Mouse (Mus musculus): ENCODE results near the gene Rps6ka5. TPM values are rescaled to one million over a fixed set of nuclear protein-coding genes. Genes with fewer than 3 reads are reported as not detected.

The Rps6ka5 gene
- total and polyA plus RNA-seq, 2 experiments from 2014 or later: 6.2 to 10.5 TPM

DNA sequence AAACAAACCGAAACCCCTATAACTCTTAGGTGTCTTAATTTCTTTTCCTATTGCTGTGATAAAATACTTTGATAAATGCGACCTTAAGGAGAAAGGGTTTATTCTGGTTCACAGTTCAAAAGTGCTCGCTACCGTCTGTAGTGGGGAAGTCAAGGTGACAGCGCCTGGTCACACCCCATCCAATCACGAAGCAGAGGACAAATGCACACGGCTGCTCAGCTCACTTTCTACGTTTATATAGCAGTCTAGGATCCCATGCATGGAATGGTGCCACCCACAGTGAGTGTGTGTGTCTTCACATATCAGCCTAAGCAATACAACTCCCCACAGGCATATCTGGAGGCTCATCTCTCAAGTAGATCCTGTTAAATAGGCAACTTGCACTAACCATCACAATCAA, 88.9 kb downstream of the Rps6ka5 start:
- Histone ChIP-seq H3K4me1 (ENCODE audit: insufficient read depth, low read length) (no peaks in the 10 kb centered on the region), H3K27ac (no peak overlapping the region), H3K9me3 (ENCODE audit: low read length) (no peaks in the 10 kb centered on the region), H3K36me3 (ENCODE audit: insufficient read depth, low read length) (no peaks in the 10 kb centered on the region), H3K27me3 (ENCODE audit: insufficient read depth, low read length) (no peaks in the 10 kb centered on the region), H3K4me3 (ENCODE audit: low read length) (no peak overlapping the region), H3K9ac (replicated peaks; ENCODE audit: low read length) (no peak overlapping the region), H3K4me2 (ENCODE audit: low read depth, low read length) (no peak overlapping the region)
- no peak for TF ChIP-seq CTCF (IDR thresholded peaks at IDR 0.05; ENCODE audit: low read depth)
- DNase-seq (ENCODE audit: low spot score) (no peak), ATAC-seq (no peak)
- 92% methylated on average over 8 of the region's 8 CpGs for WGBS

DNA sequence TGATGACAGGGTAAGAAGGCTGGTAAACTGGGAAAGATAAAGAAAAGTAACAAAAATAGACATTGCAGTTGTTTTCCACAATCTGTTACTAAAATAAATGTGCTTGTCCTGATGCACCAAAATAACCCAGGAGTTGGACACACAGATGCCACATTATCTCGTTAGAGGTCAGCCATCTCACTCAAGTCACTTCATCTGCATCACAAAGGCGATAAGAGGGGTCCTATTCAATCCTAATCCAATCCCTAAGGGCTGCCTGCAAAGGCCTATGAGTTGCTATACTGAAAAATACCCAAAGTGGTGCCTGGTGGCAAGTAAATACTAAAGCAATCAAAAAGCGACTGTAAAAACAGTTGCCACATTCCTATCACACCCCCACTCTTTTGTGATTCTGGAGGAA, 90.0 kb downstream of the Rps6ka5 start:
- Histone ChIP-seq H3K4me1 (ENCODE audit: insufficient read depth, low read length) (no peaks in the 10 kb centered on the region), H3K9me3 (ENCODE audit: low read length) (no peaks in the 10 kb centered on the region), H3K27ac (no peak overlapping the region), H3K27me3 (ENCODE audit: insufficient read depth, low read length) (no peaks in the 10 kb centered on the region), H3K9ac (replicated peaks; ENCODE audit: low read length) (no peak overlapping the region), H3K4me2 (ENCODE audit: low read depth, low read length) (no peak overlapping the region), H3K4me3 (ENCODE audit: low read length) (no peak overlapping the region), H3K36me3 (ENCODE audit: insufficient read depth, low read length) (no peaks in the 10 kb centered on the region)
- WGBS: 41% methylated on average over 3 of the region's 3 CpGs
- no peak for DNase-seq (ENCODE audit: low spot score)
- TF ChIP-seq CTCF (IDR thresholded peaks at IDR 0.05; ENCODE audit: low read depth): no peak
- no peak for ATAC-seq

DNA sequence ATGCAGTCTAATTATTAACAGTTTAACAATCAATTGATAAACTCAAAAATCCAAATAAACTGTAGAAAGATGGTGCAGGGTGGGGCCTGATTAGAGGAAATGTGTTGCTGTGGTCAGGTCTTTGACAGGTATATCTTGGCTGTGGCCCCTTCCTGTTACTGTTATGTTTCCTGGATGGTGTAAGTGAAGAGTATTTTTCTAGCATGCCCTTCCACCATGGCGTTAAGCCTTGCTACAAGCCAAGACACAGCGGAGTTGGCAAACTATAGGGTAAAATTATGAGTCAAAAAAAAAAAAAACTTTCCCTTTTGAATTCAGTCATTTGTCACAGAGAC, 90.5 kb downstream of the Rps6ka5 start:
- WGBS: 87% methylated on average over 2 of the region's 2 CpGs
- no peak overlapping the region for H3K27ac ChIP-seq
- H3K9ac ChIP-seq (replicated peaks; ENCODE audit: low read length): no peak overlapping the region
- H3K4me2 ChIP-seq (ENCODE audit: low read depth, low read length): no peak overlapping the region
- no peaks in the 10 kb centered on the region for H3K4me1 ChIP-seq (ENCODE audit: insufficient read depth, low read length)
- no peak for TF ChIP-seq CTCF (IDR thresholded peaks at IDR 0.05; ENCODE audit: low read depth)
- no peaks in the 10 kb centered on the region for H3K27me3 ChIP-seq (ENCODE audit: insufficient read depth, low read length)
- ATAC-seq: no peak
- H3K36me3 ChIP-seq (ENCODE audit: insufficient read depth, low read length): no peaks in the 10 kb centered on the region
- no peak overlapping the region for H3K4me3 ChIP-seq (ENCODE audit: low read length)
- no peak for DNase-seq (ENCODE audit: low spot score)
- no peaks in the 10 kb centered on the region for H3K9me3 ChIP-seq (ENCODE audit: low read length)

DNA sequence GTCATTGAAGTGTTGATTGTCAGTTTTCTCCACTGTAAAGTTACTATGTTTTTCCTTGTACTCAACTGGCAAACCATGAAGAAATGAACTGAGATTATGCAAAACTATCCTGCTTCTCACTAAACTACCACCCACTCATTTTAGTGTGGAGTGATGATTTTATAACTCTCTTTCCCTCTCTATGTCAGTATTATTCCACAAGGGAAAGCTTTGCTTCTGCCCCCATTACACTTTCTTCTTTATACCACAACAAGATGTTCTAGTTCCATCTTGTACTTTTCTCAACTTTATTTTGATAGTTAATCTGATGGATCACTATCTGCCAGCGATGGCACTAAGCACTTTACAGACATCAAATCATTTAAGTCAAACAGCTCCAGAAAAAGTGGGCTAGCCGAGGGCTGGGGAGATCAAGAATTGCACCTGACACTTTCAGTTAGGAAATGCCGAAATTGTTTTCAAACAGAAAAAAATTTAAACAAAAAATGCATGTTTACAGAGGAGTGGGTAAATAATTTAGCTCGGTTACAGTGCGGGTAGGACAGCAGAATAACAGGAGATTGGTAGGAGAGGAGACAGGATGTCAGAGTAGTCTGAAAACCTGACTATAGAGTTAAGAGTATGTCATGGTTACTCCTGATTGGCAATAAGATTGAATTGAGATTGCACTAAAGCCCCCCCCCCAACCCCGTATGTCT, 91.0 kb downstream of the Rps6ka5 start:
- no peak for DNase-seq (ENCODE audit: low spot score)
- no peaks in the 10 kb centered on the region for H3K27me3 ChIP-seq (ENCODE audit: insufficient read depth, low read length)
- no peak for ATAC-seq
- TF ChIP-seq CTCF (IDR thresholded peaks at IDR 0.05; ENCODE audit: low read depth): no peak
- no peaks in the 10 kb centered on the region for H3K9me3 ChIP-seq (ENCODE audit: low read length)
- H3K4me1 ChIP-seq (ENCODE audit: insufficient read depth, low read length): no peaks in the 10 kb centered on the region
- no peak overlapping the region for H3K4me2 ChIP-seq (ENCODE audit: low read depth, low read length)
- no peak overlapping the region for H3K9ac ChIP-seq (replicated peaks; ENCODE audit: low read length)
- no peaks in the 10 kb centered on the region for H3K36me3 ChIP-seq (ENCODE audit: insufficient read depth, low read length)
- H3K4me3 ChIP-seq (ENCODE audit: low read length): no peak overlapping the region
- WGBS: 89% methylated on average over 6 of the region's 6 CpGs
- no peak overlapping the region for H3K27ac ChIP-seq

DNA sequence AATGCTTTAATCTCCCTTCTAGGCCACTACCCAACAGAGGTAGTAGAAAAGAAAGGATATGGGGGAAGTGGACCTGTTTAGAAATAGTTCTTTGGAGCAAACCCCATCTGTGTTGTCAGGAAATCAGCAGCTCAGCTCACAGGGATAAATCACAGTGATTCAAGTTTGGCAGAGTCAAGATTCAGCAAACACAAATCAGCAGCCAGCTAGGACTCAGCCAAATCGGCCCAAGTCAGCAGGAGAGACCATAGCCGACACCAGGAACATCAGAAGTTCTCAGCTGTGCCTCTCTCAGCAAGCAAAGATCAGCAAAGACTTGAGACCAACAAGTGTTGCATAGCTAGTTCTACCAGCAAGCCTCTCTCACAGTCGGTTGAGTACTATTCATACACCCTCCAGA, 93.6 kb downstream of the Rps6ka5 start:
- WGBS: 83% methylated on average over 3 of the region's 3 CpGs
- Histone ChIP-seq H3K27me3 (ENCODE audit: insufficient read depth, low read length) (no peaks in the 10 kb centered on the region), H3K4me1 (ENCODE audit: insufficient read depth, low read length) (no peaks in the 10 kb centered on the region), H3K9ac (replicated peaks; ENCODE audit: low read length) (no peak overlapping the region), H3K4me2 (ENCODE audit: low read depth, low read length) (no peak overlapping the region), H3K27ac (no peak overlapping the region), H3K4me3 (ENCODE audit: low read length) (no peak overlapping the region), H3K9me3 (ENCODE audit: low read length) (no peaks in the 10 kb centered on the region), H3K36me3 (ENCODE audit: insufficient read depth, low read length) (no peaks in the 10 kb centered on the region)
- DNase-seq (ENCODE audit: low spot score) (no peak), ATAC-seq (no peak)
- TF ChIP-seq CTCF (IDR thresholded peaks at IDR 0.05; ENCODE audit: low read depth): no peak

DNA sequence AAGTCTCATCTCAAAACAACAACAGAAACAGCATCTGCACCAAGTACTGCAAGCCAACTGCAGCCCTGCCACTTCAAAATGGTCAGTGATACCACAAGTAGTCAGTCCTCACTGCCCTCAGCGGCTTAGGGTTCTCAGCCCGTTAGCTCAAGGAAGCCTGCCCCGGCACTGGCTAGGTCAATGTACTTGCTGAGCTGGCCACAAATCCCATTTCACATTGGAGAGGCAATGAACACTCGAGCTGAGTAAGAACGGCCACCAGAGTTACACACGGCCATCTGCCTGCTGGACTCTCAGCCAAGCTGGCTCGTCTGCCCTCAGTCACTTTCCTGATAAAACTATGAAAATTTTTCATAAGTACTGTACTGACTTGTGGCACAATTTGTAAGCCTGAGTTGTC, 95.5 kb downstream of the Rps6ka5 start:
- WGBS: 74% methylated on average over 7 of the region's 7 CpGs
- no peak overlapping the region for H3K9ac ChIP-seq (replicated peaks; ENCODE audit: low read length)
- H3K27ac ChIP-seq: no peak overlapping the region
- DNase-seq (ENCODE audit: low spot score) (no peak), ATAC-seq (no peak)
- H3K4me3 ChIP-seq (ENCODE audit: low read length): no peak overlapping the region
- no peaks in the 10 kb centered on the region for H3K36me3 ChIP-seq (ENCODE audit: insufficient read depth, low read length)
- H3K4me1 ChIP-seq (ENCODE audit: insufficient read depth, low read length): no peaks in the 10 kb centered on the region
- no peak overlapping the region for H3K4me2 ChIP-seq (ENCODE audit: low read depth, low read length)
- no peaks in the 10 kb centered on the region for H3K9me3 ChIP-seq (ENCODE audit: low read length)
- no peaks in the 10 kb centered on the region for H3K27me3 ChIP-seq (ENCODE audit: insufficient read depth, low read length)
- no peak for TF ChIP-seq CTCF (IDR thresholded peaks at IDR 0.05; ENCODE audit: low read depth)

DNA sequence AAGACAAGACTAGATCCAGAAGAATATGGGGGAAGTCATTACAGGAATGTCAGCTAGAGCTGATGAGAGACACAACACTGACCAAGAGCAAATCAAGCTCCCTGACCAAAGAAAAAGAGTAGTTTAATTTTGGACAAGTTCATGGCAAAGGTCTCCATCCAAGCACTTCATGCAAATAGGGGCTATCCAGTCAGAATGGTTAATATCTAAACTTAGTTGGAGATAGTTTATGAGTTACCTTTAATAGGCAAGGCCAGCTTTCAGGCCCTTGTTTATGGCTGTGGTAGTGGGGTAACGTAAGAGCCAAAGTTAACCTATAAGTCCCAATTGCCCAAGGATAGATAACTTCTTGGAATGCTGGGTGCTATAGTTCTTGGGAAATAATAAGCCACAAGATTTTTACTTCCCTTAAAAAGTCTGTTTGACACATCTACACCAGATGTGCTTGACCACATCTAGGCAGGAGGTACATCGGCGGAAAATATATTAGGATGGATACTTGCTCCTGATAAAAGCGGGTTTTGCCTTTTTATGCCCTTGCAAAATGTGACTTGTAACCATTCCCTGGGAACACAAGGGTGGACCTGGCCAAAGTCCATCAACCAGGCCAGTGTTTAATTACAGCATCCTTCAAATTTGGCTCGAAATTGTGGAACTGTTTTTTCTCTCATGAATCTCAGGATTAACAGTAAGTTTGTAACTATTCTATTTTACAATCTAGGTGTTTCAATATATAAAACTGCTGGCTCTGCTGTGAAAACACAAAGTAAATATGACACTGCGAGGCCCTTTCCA, 97.5 kb downstream of the Rps6ka5 start:
- Histone ChIP-seq H3K27me3 (ENCODE audit: insufficient read depth, low read length) (no peaks in the 10 kb centered on the region), H3K36me3 (ENCODE audit: insufficient read depth, low read length) (no peaks in the 10 kb centered on the region), H3K4me3 (ENCODE audit: low read length) (no peak overlapping the region), H3K4me2 (ENCODE audit: low read depth, low read length) (no peak overlapping the region), H3K27ac (no peak overlapping the region), H3K9me3 (ENCODE audit: low read length) (no peaks in the 10 kb centered on the region), H3K4me1 (ENCODE audit: insufficient read depth, low read length) (no peaks in the 10 kb centered on the region), H3K9ac (replicated peaks; ENCODE audit: low read length) (no peak overlapping the region)
- DNase-seq (ENCODE audit: low spot score) (no peak), ATAC-seq (no peak)
- no peak for TF ChIP-seq CTCF (IDR thresholded peaks at IDR 0.05; ENCODE audit: low read depth)
- WGBS: 95% methylated on average over 6 of the region's 6 CpGs
